Mouse (Mus musculus) limb, embryonic 12.5 days (tissue): ENCODE data around the gene Pdlim5. TPM values are rescaled to one million over a fixed set of nuclear protein-coding genes. Genes with fewer than 3 reads are reported as not detected.
A peak's percentile ranks its signal among the peaks of the same experiment; 100 is the strongest.

ENCODE experiments used
- ATAC-seq: fragments of 200-750 bp; cut with Nextera tagmentation; 2 replicates; pipeline ENCODE4 v1.8.0; 2017; ENCODE audit warnings: low read depth, moderate TSS enrichment; ENCODE audit not compliant: insufficient number of reproducible peaks, insufficient read depth, low FRiP score, low TSS enrichment
- H3K27ac ChIP-seq: fragments of 300-500 bp; sonication (generic); 2 replicates; pipeline ENCODE4 v1.5.1; 2016; ENCODE audit warnings: mild to moderate bottlenecking, moderate library complexity
- H3K27me3 ChIP-seq: fragments of 300-500 bp; sonication (generic); 2 replicates; pipeline ENCODE4 v1.6.1; 2016; ENCODE audit warnings: mild to moderate bottlenecking, moderate library complexity
- H3K36me3 ChIP-seq: fragments of 300-500 bp; sonication (generic); 2 replicates; pipeline ENCODE4 v1.6.1; 2016; ENCODE audit warnings: mild to moderate bottlenecking, moderate library complexity
- H3K4me1 ChIP-seq: fragments of 300-500 bp; sonication (generic); replicated peaks from 2 replicates; pipeline ENCODE4 v1.6.1; 2016
- H3K4me2 ChIP-seq: fragments of 300-500 bp; sonication (generic); 2 replicates; pipeline ENCODE4 v1.6.1; 2016; ENCODE audit warnings: mild to moderate bottlenecking, moderate library complexity
- H3K4me3 ChIP-seq: fragments of 300-500 bp; sonication (generic); replicated peaks from 2 replicates; pipeline ENCODE4 v1.5.1; 2016; ENCODE audit warnings: mild to moderate bottlenecking
- H3K9ac ChIP-seq: fragments of 300-500 bp; sonication (generic); replicated peaks from 2 replicates; pipeline ENCODE4 v1.6.1; 2016; ENCODE audit warnings: mild to moderate bottlenecking, moderate library complexity
- H3K9me3 ChIP-seq: fragments of 300-500 bp; sonication (generic); 2 replicates; pipeline ENCODE4 v1.6.1; 2016; ENCODE audit warnings: mild to moderate bottlenecking, moderate library complexity
- WGBS: fragments of 180-500 bp; shearing (Covaris S2); methylation state at CpG from one replicate; pipeline ENCODE4 v1.1.7; 2016; 5-methylcytosine and 5-hydroxymethylcytosine counted together
- polyA plus RNA-seq: library from polyadenylated mRNA; unstranded; fragments of >200 nt; fragmentation: Nextera tagmentation; extraction: Ambion mirVana; gene quantifications from 2 replicates; pipeline ENCODE4 v1.2.1, GENCODE M21; 2016

The Pdlim5 gene
- polyA plus RNA-seq, 1 experiment from 2014 or later: 12.1 TPM

GRCm38 (mm10) chr3:142274451-142274850 lies 121.0 kb downstream of the Pdlim5 start:
- no peak overlapping the region for H3K27ac ChIP-seq
- H3K27me3 ChIP-seq: peaks cover 15% of the 10 kb centered on the region
- no peaks in the 10 kb centered on the region for H3K36me3 ChIP-seq
- H3K4me2 ChIP-seq: no peak overlapping the region
- no peak overlapping the region for H3K4me3 ChIP-seq
- no peak for ATAC-seq
- no peaks in the 10 kb centered on the region for H3K9me3 ChIP-seq
- 89% methylated on average over 3 of the region's 3 CpGs for WGBS
- H3K4me1 ChIP-seq: peaks cover 14% of the 10 kb centered on the region
- no peak overlapping the region for H3K9ac ChIP-seq

DNA sequence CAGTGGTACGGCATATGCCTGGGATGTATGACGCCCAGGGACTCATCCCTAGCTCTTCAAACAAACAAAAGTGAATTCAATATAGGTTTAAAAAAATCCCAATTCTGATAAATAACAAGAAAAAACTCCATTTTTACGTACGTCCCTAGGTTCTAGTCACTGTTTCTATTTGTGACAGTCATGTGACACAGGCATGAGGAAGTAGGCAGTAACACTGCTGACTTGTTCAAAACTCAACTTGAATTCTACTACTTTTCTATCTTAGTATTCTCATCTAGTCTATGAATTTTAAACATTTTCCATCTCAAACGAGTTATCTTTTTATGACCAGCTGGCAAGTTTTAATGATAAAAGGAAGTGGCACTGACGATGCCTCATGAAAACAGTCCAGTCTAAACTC lies 122.2 kb downstream of the Pdlim5 start:
- no peaks in the 10 kb centered on the region for H3K36me3 ChIP-seq
- ATAC-seq: no peak
- H3K9me3 ChIP-seq: no peaks in the 10 kb centered on the region
- peaks cover 14% of the 10 kb centered on the region for H3K4me1 ChIP-seq
- no peak overlapping the region for H3K4me3 ChIP-seq
- H3K4me2 ChIP-seq: no peak overlapping the region
- peaks cover 15% of the 10 kb centered on the region for H3K27me3 ChIP-seq
- WGBS: 80% methylated on average over 6 of the region's 6 CpGs
- no peak overlapping the region for H3K27ac ChIP-seq
- no peak overlapping the region for H3K9ac ChIP-seq

- H3K4me3 ChIP-seq: no peak overlapping the region
- peaks cover 14% of the 10 kb centered on the region; the same call in 1 of the 2 replicates for H3K27me3 ChIP-seq
- WGBS: 8% methylated on average over 2 of the region's 2 CpGs
- H3K4me1 ChIP-seq: peaks cover 24% of the 10 kb centered on the region
- ATAC-seq: no peak
- H3K4me2 ChIP-seq: no peak overlapping the region
- H3K27ac ChIP-seq: no peak overlapping the region
- no peaks in the 10 kb centered on the region for H3K36me3 ChIP-seq
- no peaks in the 10 kb centered on the region for H3K9me3 ChIP-seq
- no peak overlapping the region for H3K9ac ChIP-seq
Observed at GRCm38 (mm10) chr3:142256371-142256770, 139.1 kb downstream of the Pdlim5 start.

DNA sequence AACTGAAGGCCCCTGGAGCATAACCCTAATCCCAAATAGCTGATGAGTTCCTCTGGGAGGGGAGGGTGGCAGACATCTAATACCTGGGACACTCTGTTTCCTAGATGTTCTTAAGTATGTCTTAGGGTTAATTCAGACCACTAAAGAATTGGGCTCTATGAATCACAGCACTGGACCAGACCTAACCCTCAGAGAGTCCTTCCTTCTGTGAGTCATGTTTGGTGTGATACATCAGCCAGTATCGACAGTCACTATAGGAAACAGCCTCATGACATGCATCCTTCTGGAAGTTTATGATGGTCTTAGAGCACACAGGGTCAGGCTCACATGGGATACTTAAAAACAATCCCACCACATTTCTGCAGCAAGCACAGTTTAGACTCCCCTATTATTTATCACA lies 143.4 kb downstream of the Pdlim5 start:
- H3K36me3 ChIP-seq: no peaks in the 10 kb centered on the region
- no peak overlapping the region for H3K4me2 ChIP-seq
- H3K27me3 ChIP-seq: peaks cover 17% of the 10 kb centered on the region; the same call in 1 of the 2 replicates
- H3K27ac ChIP-seq: peak overlapping the region; percentile 57; the same call in 1 of the 2 replicates
- ATAC-seq: no peak
- no peaks in the 10 kb centered on the region for H3K9me3 ChIP-seq
- peaks cover 24% of the 10 kb centered on the region for H3K4me1 ChIP-seq
- 77% methylated on average over 1 of the region's 1 CpGs for WGBS
- H3K4me3 ChIP-seq: no peak overlapping the region
- H3K9ac ChIP-seq: no peak overlapping the region

DNA sequence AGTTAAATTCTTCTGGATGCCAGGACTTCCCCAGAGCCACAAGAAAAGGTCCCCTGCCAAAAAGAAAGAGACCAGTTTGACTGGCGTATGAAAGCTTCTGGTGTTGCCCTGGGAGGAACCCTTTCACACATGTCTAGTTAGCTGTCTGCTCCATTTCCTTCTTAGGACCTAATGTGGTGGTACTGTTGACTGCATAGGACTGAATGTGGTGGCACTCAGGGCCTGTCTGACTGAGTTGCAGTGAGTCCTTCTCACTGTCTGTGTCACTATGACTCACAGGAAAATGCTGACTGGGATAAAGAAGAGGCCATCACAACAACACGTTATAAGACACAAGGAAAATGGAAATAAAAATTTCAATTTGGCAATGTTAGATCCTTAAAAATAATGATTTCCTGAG lies 146.0 kb downstream of the Pdlim5 start:
- no peak for ATAC-seq
- Histone ChIP-seq H3K9me3 (no peaks in the 10 kb centered on the region), H3K4me2 (no peak overlapping the region), H3K4me1 (peaks cover 23% of the 10 kb centered on the region), H3K27me3 (peaks cover 25% of the 10 kb centered on the region; the same call in 1 of the 2 replicates), H3K27ac (no peak overlapping the region), H3K36me3 (no peaks in the 10 kb centered on the region), H3K9ac (no peak overlapping the region), H3K4me3 (no peak overlapping the region)
- WGBS: 84% methylated on average over 2 of the region's 2 CpGs

- no peak overlapping the region for H3K27ac ChIP-seq
- peaks cover 29% of the 10 kb centered on the region for H3K27me3 ChIP-seq
- no peaks in the 10 kb centered on the region for H3K9me3 ChIP-seq
- no peak overlapping the region for H3K9ac ChIP-seq
- H3K36me3 ChIP-seq: no peaks in the 10 kb centered on the region
- no peak overlapping the region for H3K4me3 ChIP-seq
- peaks cover 32% of the 10 kb centered on the region for H3K4me1 ChIP-seq
- ATAC-seq: no peak
- WGBS: 68% methylated on average over 5 of the region's 5 CpGs
- H3K4me2 ChIP-seq: no peak overlapping the region
Observed at GRCm38 (mm10) chr3:142243263-142243662, 152.2 kb downstream of the Pdlim5 start.

DNA sequence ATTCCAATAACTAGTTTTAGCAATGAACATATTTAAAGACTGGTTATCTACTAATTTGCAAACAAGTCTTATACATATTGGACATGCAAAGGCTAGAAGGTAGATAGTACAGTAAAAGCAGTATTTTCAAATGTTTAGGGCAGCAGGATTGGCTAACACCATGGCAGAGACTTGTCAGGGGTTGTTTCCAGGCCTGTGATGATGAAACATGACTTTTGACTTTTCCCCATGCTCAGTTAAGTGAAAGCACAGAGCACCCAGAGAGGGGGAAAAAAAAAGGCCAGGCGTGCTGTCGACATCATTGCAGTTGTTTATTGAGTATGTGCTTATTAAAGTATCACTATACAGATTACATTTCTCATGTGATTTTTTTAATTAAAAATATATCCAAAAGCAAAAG lies 156.2 kb downstream of the Pdlim5 start:
- Histone ChIP-seq H3K4me3 (no peak overlapping the region), H3K27me3 (peaks cover 35% of the 10 kb centered on the region), H3K9me3 (no peaks in the 10 kb centered on the region), H3K9ac (no peak overlapping the region), H3K36me3 (no peaks in the 10 kb centered on the region), H3K4me1 (peaks cover 33% of the 10 kb centered on the region), H3K4me2 (no peak overlapping the region), H3K27ac (no peak overlapping the region)
- WGBS: 63% methylated on average over 2 of the region's 2 CpGs
- no peak for ATAC-seq

- ATAC-seq: peak; percentile 67; the same call in 1 of the 2 replicates
- H3K9me3 ChIP-seq: no peaks in the 10 kb centered on the region
- WGBS: 12% methylated on average over 10 of the region's 10 CpGs
Observed at GRCm38 (mm10) chr3:142238260-142239046, 157.0 kb downstream of the Pdlim5 start.

GRCm38 (mm10) chr3:142237621-142238020 lies 157.9 kb downstream of the Pdlim5 start:
- no peak overlapping the region for H3K4me3 ChIP-seq
- H3K4me2 ChIP-seq: no peak overlapping the region
- no peak for ATAC-seq
- no peaks in the 10 kb centered on the region for H3K36me3 ChIP-seq
- no peaks in the 10 kb centered on the region for H3K9me3 ChIP-seq
- peaks cover 43% of the 10 kb centered on the region for H3K27me3 ChIP-seq
- WGBS: 31% methylated on average over 5 of the region's 5 CpGs
- peaks cover 41% of the 10 kb centered on the region for H3K4me1 ChIP-seq
- no peak overlapping the region for H3K9ac ChIP-seq
- H3K27ac ChIP-seq: 0 out of 2 replicates have a peak overlapping the region, but pooled peaks have one; percentile 25

More at GRCm38 (mm10) chr3:142238260-142239046, 157.0 kb downstream of the Pdlim5 start:
- Histone ChIP-seq H3K4me3 (no peak overlapping the region), H3K4me1 (peaks cover 39% of the 10 kb centered on the region), H3K9ac (no peak overlapping the region), H3K4me2 (no peak overlapping the region), H3K36me3 (no peaks in the 10 kb centered on the region), H3K27me3 (peaks cover 39% of the 10 kb centered on the region), H3K27ac (peak overlapping the region; percentile 25)

DNA sequence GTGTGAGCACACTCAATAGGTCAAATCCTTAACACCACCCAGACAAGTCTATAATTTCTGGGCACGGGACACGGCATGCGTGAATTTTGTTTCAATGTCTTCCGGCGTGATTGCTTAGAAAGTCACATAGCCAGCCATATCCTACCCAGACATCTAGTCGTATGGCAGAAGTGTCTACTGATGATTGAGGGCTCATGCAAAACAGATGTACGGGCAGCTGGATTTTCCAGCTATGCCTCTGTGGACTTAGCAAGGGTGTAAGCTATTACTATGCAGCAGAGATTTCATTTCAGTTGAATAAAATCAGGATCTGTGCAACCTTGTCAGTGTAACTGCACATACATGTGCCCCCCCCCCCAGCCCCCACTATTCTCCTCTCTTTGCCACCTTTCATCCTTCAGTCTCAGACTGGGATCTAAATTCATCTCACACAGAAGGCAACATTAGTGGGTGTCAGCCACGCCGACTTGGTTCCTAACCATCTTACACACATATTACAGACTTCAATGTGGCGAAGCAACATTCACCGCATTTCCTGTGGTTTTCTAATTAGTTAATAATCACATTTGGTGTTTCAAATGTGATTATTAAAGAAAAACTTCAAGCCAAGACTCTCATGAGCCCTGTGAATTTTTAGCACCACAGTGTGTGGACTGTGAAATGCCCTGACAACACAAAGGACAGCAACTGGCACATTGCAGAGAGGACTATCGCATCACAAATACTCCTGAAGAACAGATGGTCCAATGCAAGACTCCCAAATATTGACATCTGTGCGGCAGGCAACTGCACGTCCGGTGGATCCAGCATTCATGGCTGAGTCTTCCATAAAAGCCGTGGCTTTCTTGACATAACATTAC lies 161.7 kb downstream of the Pdlim5 start:
- peaks cover 50% of the 10 kb centered on the region for H3K27me3 ChIP-seq
- H3K4me3 ChIP-seq: no peak overlapping the region
- no peaks in the 10 kb centered on the region for H3K36me3 ChIP-seq
- ATAC-seq: no peak
- no peak overlapping the region for H3K9ac ChIP-seq
- no peak overlapping the region for H3K27ac ChIP-seq
- peaks cover 36% of the 10 kb centered on the region for H3K4me1 ChIP-seq
- 63% methylated on average over 16 of the region's 16 CpGs for WGBS
- no peak overlapping the region for H3K4me2 ChIP-seq
- H3K9me3 ChIP-seq: no peaks in the 10 kb centered on the region

- no peak overlapping the region for H3K9ac ChIP-seq
- H3K4me2 ChIP-seq: no peak overlapping the region
- peak; percentile 83 for ATAC-seq
- WGBS: 52% methylated on average over 7 of the region's 7 CpGs
- no peak overlapping the region for H3K4me3 ChIP-seq
- H3K4me1 ChIP-seq: peaks cover 57% of the 10 kb centered on the region
- H3K9me3 ChIP-seq: no peaks in the 10 kb centered on the region
- no peaks in the 10 kb centered on the region for H3K36me3 ChIP-seq
- H3K27ac ChIP-seq: peak overlapping the region; percentile 72
- H3K27me3 ChIP-seq: peaks cover 75% of the 10 kb centered on the region
Observed at GRCm38 (mm10) chr3:142228665-142229064, 166.8 kb downstream of the Pdlim5 start.
